Mouse (Mus musculus) kidney, embryonic 14.5 days (tissue): ENCODE results near the gene Cerkl. TPM values are rescaled to one million over a fixed set of nuclear protein-coding genes. Genes with fewer than 3 reads are reported as not detected.

Experiments
- ATAC-seq: fragments of 200-750 bp; cut with Nextera tagmentation; 2 replicates; pipeline ENCODE4 v1.8.0; 2017; ENCODE audit warnings: moderate number of reproducible peaks, mild to moderate bottlenecking, moderate TSS enrichment, moderate library complexity; ENCODE audit not compliant: low FRiP score, low TSS enrichment
- H3K27ac ChIP-seq: fragments of 300-500 bp; sonication (generic); 2 replicates; pipeline ENCODE4 v1.5.1; 2014; ENCODE audit warnings: low read depth, mild to moderate bottlenecking, low read length, moderate library complexity, mixed read lengths
- H3K27me3 ChIP-seq: fragments of 300-500 bp; sonication (generic); 2 replicates; pipeline ENCODE4 v1.6.1; 2014; ENCODE audit warnings: mild to moderate bottlenecking, low read length; ENCODE audit not compliant: control insufficient read depth, insufficient read depth
- H3K36me3 ChIP-seq: fragments of 300-500 bp; sonication (generic); 2 replicates; pipeline ENCODE4 v1.6.1; 2014; ENCODE audit warnings: low read length, mixed read lengths; ENCODE audit not compliant: control insufficient read depth, insufficient read depth
- H3K4me1 ChIP-seq: fragments of 300-500 bp; sonication (generic); 2 replicates; pipeline ENCODE4 v1.6.1; 2014; ENCODE audit warnings: low read length, mixed read lengths; ENCODE audit not compliant: control insufficient read depth, insufficient read depth
- H3K4me2 ChIP-seq: fragments of 300-500 bp; sonication (generic); replicated peaks from 2 replicates; pipeline ENCODE4 v1.6.1; 2014; ENCODE audit warnings: low read depth, mild to moderate bottlenecking, low read length
- H3K4me3 ChIP-seq: fragments of 300-500 bp; sonication (generic); 2 replicates; pipeline ENCODE4 v1.5.1; 2014; ENCODE audit warnings: mild to moderate bottlenecking, low read length
- H3K9ac ChIP-seq: fragments of 300-500 bp; sonication (generic); 2 replicates; pipeline ENCODE4 v1.6.1; 2014; ENCODE audit warnings: low read depth, mild to moderate bottlenecking, low read length, moderate library complexity
- H3K9me3 ChIP-seq: fragments of 300-500 bp; sonication (generic); 2 replicates; pipeline ENCODE4 v1.6.1; 2016; ENCODE audit warnings: low read length; ENCODE audit not compliant: control insufficient read depth
- WGBS: fragments of 180-500 bp; shearing (Covaris S2); extraction: QIAGEN DNeasy Blood & Tissue Kit; methylation state at CpG from one replicate; pipeline ENCODE4 v1.1.7; 2014; 5-methylcytosine and 5-hydroxymethylcytosine counted together
- polyA plus RNA-seq: library from polyadenylated mRNA; unstranded; fragments of >200 nt; fragmentation: Nextera tagmentation; extraction: Ambion mirVana; gene quantifications from 2 replicates; pipeline ENCODE4 v1.2.1, GENCODE M21; 2014

Cerkl gene
- polyA plus RNA-seq, 1 experiment from 2014 or later = 2.7 TPM

DNA sequence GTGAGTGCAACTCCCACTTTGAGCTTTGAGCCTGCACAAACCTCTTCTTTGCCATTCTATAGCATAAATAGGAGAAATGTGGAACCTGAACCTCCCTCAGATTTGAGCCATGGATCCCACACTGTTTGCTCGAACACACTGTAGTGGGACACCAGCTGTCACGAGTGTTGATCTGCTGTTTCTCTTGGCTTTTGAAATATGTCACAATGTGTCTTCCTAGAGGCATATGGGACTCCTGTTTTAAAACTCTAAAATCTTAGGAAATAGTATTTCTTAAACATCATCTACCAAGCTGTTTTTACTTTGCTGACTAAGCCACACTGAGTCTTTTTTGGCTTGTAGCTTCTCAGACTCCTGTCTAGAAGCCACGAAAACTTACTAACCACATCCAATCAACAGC is 98.8 kb downstream of the Cerkl start:
- Histone ChIP-seq H3K4me2 (no peak overlapping the region), H3K27me3 (no peaks in the 10 kb centered on the region), H3K4me3 (no peak overlapping the region), H3K9me3 (no peaks in the 10 kb centered on the region), H3K9ac (no peak overlapping the region), H3K4me1 (no peaks in the 10 kb centered on the region), H3K36me3 (no peaks in the 10 kb centered on the region), H3K27ac (no peak overlapping the region)
- WGBS = 87% methylated on average over 3 of the region's 3 CpGs
- ATAC-seq = no peak

DNA sequence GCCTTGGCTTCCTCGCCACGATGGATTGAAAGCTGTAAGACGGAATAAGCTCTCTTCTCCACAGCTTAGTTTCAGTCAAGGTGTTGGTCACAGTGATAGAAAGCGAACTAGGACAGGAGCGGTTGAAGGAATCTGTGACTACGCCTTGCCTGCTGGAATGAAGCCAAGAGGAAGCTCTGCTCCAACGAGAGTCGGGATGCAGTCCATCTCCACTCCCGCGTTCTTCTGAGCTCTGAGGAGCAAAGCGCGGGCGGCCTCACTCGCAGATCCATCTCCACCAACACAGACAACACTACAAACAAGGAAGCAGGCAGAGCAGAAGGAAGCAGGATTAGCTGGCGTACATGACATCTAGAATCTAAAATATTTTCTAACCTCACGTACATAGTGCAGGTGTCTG is 101.8 kb downstream of the Cerkl start:
- H3K36me3 ChIP-seq = no peaks in the 10 kb centered on the region
- no peaks in the 10 kb centered on the region for H3K27me3 ChIP-seq
- no peaks in the 10 kb centered on the region for H3K4me1 ChIP-seq
- no peak overlapping the region for H3K27ac ChIP-seq
- WGBS = 91% methylated on average over 16 of the region's 16 CpGs
- no peak for ATAC-seq
- H3K4me3 ChIP-seq = no peak overlapping the region
- H3K4me2 ChIP-seq = no peak overlapping the region
- H3K9me3 ChIP-seq = no peaks in the 10 kb centered on the region
- H3K9ac ChIP-seq = no peak overlapping the region

DNA sequence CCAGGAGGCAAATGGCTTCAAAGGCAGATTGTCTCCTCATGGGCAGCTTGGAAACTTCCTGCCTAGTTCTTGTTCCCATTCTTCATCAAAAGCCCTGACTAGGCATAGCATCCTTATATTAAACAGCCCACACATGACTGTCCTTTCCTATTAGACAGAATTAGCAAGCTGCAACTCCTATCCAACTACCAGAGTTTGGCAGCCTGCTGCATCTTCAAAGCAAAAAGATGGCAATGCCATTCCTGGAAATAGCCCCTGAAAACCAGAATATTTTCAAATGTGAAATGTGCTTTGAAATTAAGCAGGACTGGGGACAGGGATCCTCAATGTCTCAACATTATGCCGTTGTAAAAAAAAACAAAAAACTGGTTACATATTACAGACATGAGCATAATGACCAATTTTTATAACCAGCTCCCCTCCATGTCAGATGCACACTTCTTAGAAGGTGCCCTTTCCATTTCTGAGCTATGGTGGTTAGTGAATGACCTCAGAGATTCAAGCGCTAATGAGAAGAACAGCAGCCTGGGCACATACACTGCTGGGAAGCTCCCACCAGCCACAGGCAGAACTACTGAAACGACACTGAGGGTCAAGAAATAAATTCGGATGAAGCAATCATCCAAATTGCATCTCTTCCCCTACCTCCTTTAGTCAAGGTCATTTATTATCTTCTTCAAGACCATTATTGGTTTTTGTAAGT is 104.3 kb downstream of the Cerkl start:
- Histone ChIP-seq H3K27me3 (no peaks in the 10 kb centered on the region), H3K9ac (no peak overlapping the region), H3K4me3 (no peak overlapping the region), H3K4me1 (no peaks in the 10 kb centered on the region), H3K9me3 (no peaks in the 10 kb centered on the region), H3K4me2 (no peak overlapping the region), H3K27ac (no peak overlapping the region), H3K36me3 (no peaks in the 10 kb centered on the region)
- ATAC-seq = no peak
- WGBS = 88% methylated on average over 4 of the region's 4 CpGs

DNA sequence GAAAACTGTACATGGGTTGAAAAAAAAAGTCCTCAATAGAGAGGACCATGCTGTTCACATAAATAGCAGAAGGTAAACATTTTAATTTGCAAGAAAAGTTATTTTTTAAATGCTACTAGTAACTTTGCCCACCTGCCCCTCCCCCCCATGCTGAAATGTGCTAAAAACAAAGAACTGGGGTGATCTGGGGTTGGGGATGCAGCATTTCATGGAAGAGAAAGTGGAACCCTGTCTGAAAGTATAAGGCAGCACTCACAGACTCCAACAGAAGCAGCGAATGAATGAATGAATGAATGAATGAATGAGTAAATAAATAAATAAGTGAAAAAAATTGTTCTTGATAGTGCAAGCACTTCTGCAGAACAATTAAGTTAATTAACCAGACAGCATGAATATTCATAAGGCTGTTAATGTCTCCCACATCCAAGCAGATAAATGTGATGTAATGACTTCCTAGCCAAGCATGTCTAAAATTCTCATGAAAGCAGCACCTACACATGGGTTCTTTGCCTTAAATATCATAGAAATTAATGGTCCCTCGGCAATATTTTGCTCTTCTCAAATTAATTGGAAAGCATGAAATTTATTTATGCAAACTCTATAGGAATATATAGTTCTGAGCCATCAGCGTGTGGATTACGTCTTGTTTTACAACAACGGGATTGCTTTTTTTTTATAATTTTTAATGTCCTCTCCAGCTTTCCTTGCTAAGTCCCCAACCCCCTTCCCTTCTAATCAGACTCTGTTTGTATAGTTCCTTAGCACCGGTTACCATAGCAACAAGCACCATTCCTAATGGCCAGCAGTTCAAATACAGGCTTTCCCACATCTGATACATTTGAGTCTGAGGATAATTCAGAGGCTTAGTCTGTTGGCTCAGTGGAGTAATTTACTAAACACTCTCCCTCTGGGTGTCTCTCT is 105.1 kb downstream of the Cerkl start:
- Histone ChIP-seq H3K36me3 (no peaks in the 10 kb centered on the region), H3K27me3 (no peaks in the 10 kb centered on the region), H3K9ac (no peak overlapping the region), H3K4me2 (no peak overlapping the region), H3K9me3 (no peaks in the 10 kb centered on the region), H3K4me3 (no peak overlapping the region), H3K4me1 (no peaks in the 10 kb centered on the region), H3K27ac (no peak overlapping the region)
- WGBS = 84% methylated on average over 6 of the region's 6 CpGs
- ATAC-seq = no peak

DNA sequence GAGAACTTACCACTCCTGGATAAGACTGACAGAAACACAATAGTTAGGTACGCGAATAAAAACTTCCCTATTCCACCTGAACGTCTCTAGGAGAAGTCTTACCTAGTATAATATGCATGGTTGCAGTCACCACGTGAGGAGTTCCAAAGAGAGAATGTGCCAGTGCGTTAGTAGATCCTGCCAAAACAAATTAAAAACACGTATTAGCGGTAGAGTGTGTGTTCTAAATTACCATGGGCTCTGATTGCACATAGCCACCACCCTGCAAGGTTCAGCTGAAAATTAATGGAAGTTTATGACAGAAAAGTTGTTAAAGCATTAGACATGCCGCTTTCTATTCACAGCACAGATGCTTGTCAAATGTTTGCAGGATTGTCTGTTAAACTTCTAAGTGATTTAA is 113.5 kb downstream of the Cerkl start:
- no peaks in the 10 kb centered on the region for H3K27me3 ChIP-seq
- H3K4me1 ChIP-seq = no peaks in the 10 kb centered on the region
- no peak overlapping the region for H3K27ac ChIP-seq
- H3K4me2 ChIP-seq = no peak overlapping the region
- no peak overlapping the region for H3K9ac ChIP-seq
- no peak for ATAC-seq
- no peaks in the 10 kb centered on the region for H3K36me3 ChIP-seq
- no peaks in the 10 kb centered on the region for H3K9me3 ChIP-seq
- WGBS = 89% methylated on average over 8 of the region's 8 CpGs
- no peak overlapping the region for H3K4me3 ChIP-seq

DNA sequence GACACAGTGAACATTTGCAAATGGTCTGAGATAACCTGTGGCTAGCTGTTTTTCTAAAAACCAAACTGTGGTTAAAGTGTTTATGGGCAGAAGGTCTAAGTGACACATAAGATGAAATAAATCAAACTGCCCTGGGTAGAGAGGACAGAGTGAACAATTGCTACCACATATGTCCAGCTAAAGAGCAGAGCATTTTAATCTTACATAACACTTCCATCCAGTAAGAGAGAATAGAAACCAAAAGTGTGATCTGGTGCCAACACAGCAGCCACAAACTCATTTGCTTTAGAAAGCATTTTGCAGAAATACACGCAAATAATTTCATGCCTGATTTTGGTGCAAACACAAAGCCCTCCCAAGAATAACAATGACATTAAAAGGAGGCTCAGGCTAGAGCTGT is 117.6 kb downstream of the Cerkl start:
- 64% methylated on average over 1 of the region's 1 CpGs for WGBS
- Histone ChIP-seq H3K9ac (no peak overlapping the region), H3K27me3 (no peaks in the 10 kb centered on the region), H3K9me3 (no peaks in the 10 kb centered on the region), H3K4me2 (no peak overlapping the region), H3K4me3 (no peak overlapping the region), H3K36me3 (no peaks in the 10 kb centered on the region), H3K4me1 (no peaks in the 10 kb centered on the region), H3K27ac (no peak overlapping the region)
- ATAC-seq = no peak

DNA sequence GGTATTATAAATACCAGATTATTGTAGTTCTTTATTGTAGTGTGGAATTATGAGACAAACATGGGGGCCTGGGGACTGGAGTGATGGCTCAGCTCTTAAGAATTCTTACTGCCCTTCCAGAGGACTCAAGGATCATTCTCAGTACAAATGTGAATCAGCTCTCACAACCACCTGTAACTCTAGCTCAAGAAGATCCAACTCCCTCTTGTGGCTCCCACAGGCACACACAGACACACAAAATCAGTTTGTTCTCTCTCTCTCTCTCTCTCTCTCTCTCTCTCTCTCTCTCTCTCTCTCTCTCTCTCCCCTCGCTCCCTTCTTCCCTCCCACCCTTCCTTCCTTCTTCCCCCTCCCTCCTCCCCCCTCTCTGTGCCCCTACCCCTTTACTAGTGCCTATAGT is 120.4 kb downstream of the Cerkl start:
- WGBS = 50% methylated on average over 1 of the region's 1 CpGs
- no peak overlapping the region for H3K4me2 ChIP-seq
- H3K36me3 ChIP-seq = no peaks in the 10 kb centered on the region
- no peak overlapping the region for H3K9ac ChIP-seq
- no peaks in the 10 kb centered on the region for H3K9me3 ChIP-seq
- H3K27me3 ChIP-seq = no peaks in the 10 kb centered on the region
- no peaks in the 10 kb centered on the region for H3K4me1 ChIP-seq
- no peak for ATAC-seq
- H3K4me3 ChIP-seq = no peak overlapping the region
- H3K27ac ChIP-seq = no peak overlapping the region

DNA sequence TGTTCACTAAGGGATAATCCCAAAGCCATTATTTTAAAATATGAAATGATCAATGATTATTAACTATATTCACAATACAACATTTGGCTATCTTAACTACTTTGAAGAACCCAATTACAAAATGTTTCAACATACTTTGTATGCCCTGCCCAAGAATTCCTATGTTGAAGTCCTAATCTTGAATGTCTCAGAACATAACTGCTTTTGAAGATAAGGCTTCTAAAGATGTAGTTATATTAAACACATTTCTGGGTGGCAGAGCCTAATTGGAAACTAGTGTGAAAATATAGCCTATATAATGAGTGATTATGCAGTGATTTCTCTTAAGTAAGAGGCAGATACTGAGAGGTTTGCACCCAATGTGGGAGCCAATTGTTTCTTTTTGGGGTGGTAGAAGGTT is 121.9 kb downstream of the Cerkl start:
- no peak overlapping the region for H3K4me3 ChIP-seq
- no peaks in the 10 kb centered on the region for H3K36me3 ChIP-seq
- no peaks in the 10 kb centered on the region for H3K9me3 ChIP-seq
- H3K27ac ChIP-seq = no peak overlapping the region
- no peak overlapping the region for H3K9ac ChIP-seq
- ATAC-seq = no peak
- no peaks in the 10 kb centered on the region for H3K27me3 ChIP-seq
- H3K4me1 ChIP-seq = no peaks in the 10 kb centered on the region
- no peak overlapping the region for H3K4me2 ChIP-seq

DNA sequence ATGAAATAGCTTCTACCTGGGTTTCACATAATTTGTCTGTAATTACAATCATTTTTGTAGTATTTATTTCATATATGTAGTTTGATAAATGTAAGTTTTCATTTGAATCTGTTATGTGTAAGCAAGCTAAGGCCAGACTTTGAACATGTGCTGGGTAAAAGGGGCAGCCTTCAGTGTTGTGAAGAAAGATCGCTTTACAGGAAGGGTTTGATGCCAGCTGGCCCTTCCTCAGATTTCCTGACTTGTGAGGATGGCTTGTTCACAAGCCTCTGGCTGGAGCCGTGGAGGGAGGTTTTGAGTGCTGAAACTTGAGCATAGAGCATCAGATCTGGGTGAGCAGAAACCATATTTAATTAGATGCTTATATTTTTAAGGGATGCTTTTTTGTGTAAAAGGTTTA is 128.5 kb downstream of the Cerkl start:
- no peak overlapping the region for H3K27ac ChIP-seq
- no peaks in the 10 kb centered on the region for H3K27me3 ChIP-seq
- H3K4me1 ChIP-seq = no peaks in the 10 kb centered on the region
- 30% methylated on average over 2 of the region's 2 CpGs for WGBS
- H3K36me3 ChIP-seq = no peaks in the 10 kb centered on the region
- H3K4me3 ChIP-seq = no peak overlapping the region
- H3K9me3 ChIP-seq = no peaks in the 10 kb centered on the region
- H3K9ac ChIP-seq = no peak overlapping the region
- H3K4me2 ChIP-seq = no peak overlapping the region
- no peak for ATAC-seq
